Mouse (Mus musculus) limb, embryonic 10.5 days (tissue): ENCODE measurements at regions not wholly inside any gene's neighbourhood (a gene's known extent, or its start where the extent isn't known, plus 50 kb on each side); places are given as distances from the start of the nearest gene placed in this dataset.

Experiments used
- DNase-seq: peaks from one replicate; pipeline ENCODE4 v3.0.0-alpha.2; 2017; ENCODE audit warnings: low spot score
- H3K27ac ChIP-seq: fragments of 300-500 bp; sonication (generic); 2 replicates; pipeline ENCODE4 v1.5.1; 2016; ENCODE audit warnings: mild to moderate bottlenecking
- H3K27me3 ChIP-seq: fragments of 300-500 bp; sonication (generic); 2 replicates; pipeline ENCODE4 v1.6.1; 2016; ENCODE audit warnings: low read depth, mild to moderate bottlenecking; ENCODE audit not compliant: poor library complexity, severe bottlenecking
- H3K36me3 ChIP-seq: fragments of 300-500 bp; sonication (generic); 2 replicates; pipeline ENCODE4 v1.6.1; 2016; ENCODE audit warnings: mild to moderate bottlenecking, moderate library complexity
- H3K4me1 ChIP-seq: fragments of 300-500 bp; sonication (generic); 2 replicates; pipeline ENCODE4 v1.6.1; 2016
- H3K4me3 ChIP-seq: fragments of 300-500 bp; sonication (generic); 2 replicates; pipeline ENCODE4 v1.5.1; 2016; ENCODE audit warnings: mild to moderate bottlenecking, moderate library complexity
- H3K9me3 ChIP-seq: fragments of 300-500 bp; sonication (generic); replicated peaks from 2 replicates; pipeline ENCODE4 v1.6.1; 2016; ENCODE audit warnings: mild to moderate bottlenecking
- WGBS: fragments of 180-500 bp; shearing (Covaris S2); methylation state at CpG from one replicate; pipeline ENCODE4 v1.1.7; 2016; 5-methylcytosine and 5-hydroxymethylcytosine counted together

- WGBS: 83% methylated on average over 12 of the region's 12 CpGs
- no peak for DNase-seq
- H3K27me3 ChIP-seq: no peaks in the 10 kb centered on the region
- no peaks in the 10 kb centered on the region for H3K4me1 ChIP-seq
- no peak overlapping the region for H3K27ac ChIP-seq
- H3K36me3 ChIP-seq: no peaks in the 10 kb centered on the region
- H3K4me3 ChIP-seq: no peak overlapping the region
- H3K9me3 ChIP-seq: no peaks in the 10 kb centered on the region
Measured at GRCm38 (mm10) chrX:19167121-19167853, 313.8 kb downstream of the Tex13c3 start.

DNA sequence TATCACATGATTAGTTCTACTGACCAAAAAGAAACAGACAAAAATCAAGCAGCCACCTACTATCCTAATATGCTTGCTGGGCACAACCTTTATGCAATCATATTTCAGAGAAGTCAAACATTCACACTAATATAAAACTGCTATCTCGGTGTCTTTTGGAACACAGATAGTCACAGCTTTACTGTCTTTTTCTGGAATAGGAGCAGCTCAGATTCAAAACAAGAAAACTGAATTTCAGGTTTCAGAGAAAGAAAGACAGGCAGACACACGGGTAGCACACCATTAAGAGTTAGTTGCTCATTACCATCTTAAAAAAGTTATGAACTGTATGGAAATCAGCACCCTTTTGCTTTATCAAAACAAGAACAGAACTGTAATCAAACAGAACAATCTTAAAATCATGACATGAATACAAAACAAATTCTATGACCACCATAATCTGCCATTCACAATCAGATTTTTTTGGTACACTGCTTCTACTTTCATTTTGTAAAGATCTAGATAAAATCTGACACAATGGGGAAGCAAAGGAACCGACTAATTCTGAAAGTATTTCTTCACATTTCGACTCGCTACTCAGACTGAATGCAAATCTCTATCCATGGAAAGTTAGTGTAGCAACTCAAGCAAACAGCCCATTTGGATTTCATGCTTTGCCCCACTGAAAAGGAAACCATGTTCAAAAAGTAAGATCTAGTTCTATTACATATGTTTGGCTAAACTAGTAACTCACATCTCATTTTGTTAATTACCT is 315.1 kb downstream of the Tex13c3 start:
- Histone ChIP-seq H3K4me1 (no peaks in the 10 kb centered on the region), H3K9me3 (no peaks in the 10 kb centered on the region), H3K4me3 (no peak overlapping the region), H3K27ac (no peak overlapping the region), H3K27me3 (no peaks in the 10 kb centered on the region), H3K36me3 (no peaks in the 10 kb centered on the region)
- DNase-seq: no peak
- 86% methylated on average over 5 of the region's 5 CpGs for WGBS

DNA sequence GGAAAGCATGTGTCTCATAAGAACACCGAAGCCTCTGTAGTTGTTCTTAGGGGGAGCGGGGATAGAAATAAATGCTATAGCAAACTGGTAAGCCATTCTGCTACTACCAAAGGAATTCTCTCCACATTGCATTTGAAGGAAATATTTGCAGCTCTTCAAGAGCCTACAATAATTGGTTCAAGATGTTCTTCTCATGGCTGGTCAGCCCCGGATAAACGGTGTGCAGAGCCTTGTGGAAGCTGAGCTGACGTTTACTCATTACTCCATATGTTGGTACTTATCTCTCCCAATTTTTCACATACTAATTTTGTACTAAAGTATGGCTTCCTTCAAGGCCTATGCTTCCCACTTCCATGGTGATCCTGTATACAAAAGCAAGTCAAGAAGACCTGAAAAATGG is 317.0 kb downstream of the Tex13c3 start:
- WGBS: 58% methylated on average over 5 of the region's 5 CpGs
- H3K4me3 ChIP-seq: no peak overlapping the region
- H3K27ac ChIP-seq: no peak overlapping the region
- H3K36me3 ChIP-seq: no peaks in the 10 kb centered on the region
- no peaks in the 10 kb centered on the region for H3K27me3 ChIP-seq
- H3K9me3 ChIP-seq: no peaks in the 10 kb centered on the region
- H3K4me1 ChIP-seq: no peaks in the 10 kb centered on the region
- DNase-seq: no peak

- no peaks in the 10 kb centered on the region for H3K27me3 ChIP-seq
- H3K27ac ChIP-seq: no peak overlapping the region
- no peaks in the 10 kb centered on the region for H3K36me3 ChIP-seq
- no peak for DNase-seq
- H3K4me1 ChIP-seq: no peaks in the 10 kb centered on the region
- 68% methylated on average over 1 of the region's 1 CpGs for WGBS
- H3K4me3 ChIP-seq: no peak overlapping the region
- H3K9me3 ChIP-seq: no peaks in the 10 kb centered on the region
Measured at GRCm38 (mm10) chrX:19162958-19163357, 318.2 kb downstream of the Tex13c3 start.

GRCm38 (mm10) chrX:19162351-19162750 is 318.8 kb downstream of the Tex13c3 start:
- Histone ChIP-seq H3K4me1 (no peaks in the 10 kb centered on the region), H3K36me3 (no peaks in the 10 kb centered on the region), H3K27me3 (no peaks in the 10 kb centered on the region), H3K4me3 (no peak overlapping the region), H3K27ac (no peak overlapping the region), H3K9me3 (no peaks in the 10 kb centered on the region)
- DNase-seq: no peak

DNA sequence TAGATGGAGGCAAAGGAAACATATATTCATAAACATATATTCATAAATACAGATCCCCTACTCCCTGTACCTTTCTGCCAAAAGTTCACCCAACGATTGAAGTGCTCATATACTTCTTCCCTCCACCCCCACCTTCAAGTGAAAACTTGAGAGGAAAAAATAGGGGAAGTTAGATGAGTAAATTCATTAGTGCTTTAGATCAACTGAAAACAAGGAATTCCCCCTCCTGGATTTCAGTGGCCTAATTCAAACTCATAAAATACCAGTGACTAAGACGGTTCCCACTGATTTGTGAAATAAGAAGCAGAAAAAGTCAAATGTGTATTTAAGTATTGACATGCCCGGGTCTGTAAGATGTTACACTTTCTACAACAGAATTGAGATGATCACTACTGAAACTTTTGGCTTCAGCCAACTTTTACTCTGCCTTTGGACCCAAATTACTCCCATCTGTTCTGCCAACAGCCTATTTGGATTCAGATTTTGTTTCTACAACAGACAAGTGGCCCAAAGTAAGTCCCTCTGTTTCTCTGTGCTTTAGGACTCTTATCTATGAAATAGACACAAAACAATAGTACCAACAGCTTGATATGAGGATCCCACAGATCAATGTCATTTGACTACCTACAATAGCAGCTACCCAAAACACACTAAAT is 320.7 kb downstream of the Tex13c3 start:
- Histone ChIP-seq H3K27ac (no peak overlapping the region), H3K27me3 (no peaks in the 10 kb centered on the region), H3K4me3 (no peak overlapping the region), H3K4me1 (no peaks in the 10 kb centered on the region), H3K9me3 (no peaks in the 10 kb centered on the region), H3K36me3 (no peaks in the 10 kb centered on the region)
- 80% methylated on average over 3 of the region's 3 CpGs for WGBS
- DNase-seq: no peak

DNA sequence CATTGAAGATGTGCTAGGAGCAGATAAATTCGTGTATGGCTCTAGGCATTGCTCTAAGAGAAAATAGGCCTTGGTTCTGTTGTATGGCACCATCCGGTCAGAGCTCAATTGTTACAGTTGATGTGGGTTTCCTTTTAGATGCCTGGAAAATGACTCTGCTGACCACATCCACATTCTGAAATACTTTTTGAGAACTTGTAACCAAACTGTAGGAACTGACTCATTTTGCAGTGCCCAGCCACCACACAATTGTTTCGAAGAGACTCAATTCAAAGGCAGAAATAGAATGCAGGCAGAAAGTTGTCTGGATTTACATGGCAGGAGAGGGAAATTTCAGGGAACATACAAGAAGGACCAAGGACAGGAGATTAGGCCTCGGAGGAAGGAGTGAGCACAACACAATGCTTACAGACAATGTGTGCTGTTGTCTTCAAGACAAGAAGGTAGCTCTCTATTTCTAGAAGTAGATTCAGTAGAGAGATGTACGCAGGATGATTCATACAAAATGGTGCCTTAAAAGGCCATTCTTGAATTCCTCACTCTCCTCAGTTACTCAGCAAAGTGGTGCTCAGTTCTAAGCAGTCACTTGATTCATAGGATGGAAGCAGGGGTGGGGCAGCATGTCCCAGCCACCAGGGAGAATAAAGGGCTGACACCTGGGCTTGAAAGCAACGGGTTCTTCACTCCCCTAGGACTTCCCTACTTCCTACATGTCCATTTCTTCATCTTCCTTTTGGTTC is 323.5 kb downstream of the Tex13c3 start:
- Histone ChIP-seq H3K27ac (no peak overlapping the region), H3K9me3 (no peaks in the 10 kb centered on the region), H3K4me3 (no peak overlapping the region), H3K27me3 (no peaks in the 10 kb centered on the region), H3K4me1 (no peaks in the 10 kb centered on the region), H3K36me3 (no peaks in the 10 kb centered on the region)
- DNase-seq: no peak
- WGBS: 84% methylated on average over 6 of the region's 6 CpGs

- DNase-seq: no peak
- H3K27ac ChIP-seq: no peak overlapping the region
- H3K4me1 ChIP-seq: no peaks in the 10 kb centered on the region
- WGBS: 80% methylated on average over 2 of the region's 2 CpGs
- H3K27me3 ChIP-seq: no peaks in the 10 kb centered on the region
- H3K36me3 ChIP-seq: no peaks in the 10 kb centered on the region
- no peak overlapping the region for H3K4me3 ChIP-seq
- H3K9me3 ChIP-seq: no peaks in the 10 kb centered on the region
Measured at GRCm38 (mm10) chrX:19153619-19154018, 327.5 kb downstream of the Tex13c3 start.

- H3K27ac ChIP-seq: no peak overlapping the region
- no peaks in the 10 kb centered on the region for H3K9me3 ChIP-seq
- no peak overlapping the region for H3K4me3 ChIP-seq
- no peaks in the 10 kb centered on the region for H3K36me3 ChIP-seq
- H3K27me3 ChIP-seq: no peaks in the 10 kb centered on the region
- 87% methylated on average over 1 of the region's 1 CpGs for WGBS
- DNase-seq: no peak
- H3K4me1 ChIP-seq: no peaks in the 10 kb centered on the region
Measured at GRCm38 (mm10) chrX:19152170-19152861, 328.8 kb downstream of the Tex13c3 start.

DNA sequence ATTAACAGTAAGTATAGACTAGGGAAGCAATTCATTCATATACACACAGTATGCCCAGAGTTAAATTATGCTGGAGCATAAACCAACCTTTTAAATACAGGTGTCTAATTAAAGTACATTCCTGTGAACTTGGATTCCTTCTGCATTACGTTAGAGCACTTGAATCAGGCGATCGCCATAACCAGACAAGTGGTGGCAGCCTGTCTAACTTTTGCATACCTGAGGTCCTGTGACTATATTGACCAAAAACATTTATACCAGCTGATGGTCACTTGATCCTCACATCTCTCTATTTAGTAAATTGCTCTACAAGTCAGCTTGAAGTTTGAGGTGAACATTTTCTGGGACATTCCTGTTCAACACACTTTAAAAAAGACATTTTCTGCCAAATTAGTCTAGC is 330.5 kb downstream of the Tex13c3 start:
- WGBS: 91% methylated on average over 3 of the region's 3 CpGs
- H3K27me3 ChIP-seq: no peaks in the 10 kb centered on the region
- DNase-seq: no peak
- H3K27ac ChIP-seq: no peak overlapping the region
- H3K36me3 ChIP-seq: no peaks in the 10 kb centered on the region
- no peaks in the 10 kb centered on the region for H3K9me3 ChIP-seq
- no peak overlapping the region for H3K4me3 ChIP-seq
- no peaks in the 10 kb centered on the region for H3K4me1 ChIP-seq

DNA sequence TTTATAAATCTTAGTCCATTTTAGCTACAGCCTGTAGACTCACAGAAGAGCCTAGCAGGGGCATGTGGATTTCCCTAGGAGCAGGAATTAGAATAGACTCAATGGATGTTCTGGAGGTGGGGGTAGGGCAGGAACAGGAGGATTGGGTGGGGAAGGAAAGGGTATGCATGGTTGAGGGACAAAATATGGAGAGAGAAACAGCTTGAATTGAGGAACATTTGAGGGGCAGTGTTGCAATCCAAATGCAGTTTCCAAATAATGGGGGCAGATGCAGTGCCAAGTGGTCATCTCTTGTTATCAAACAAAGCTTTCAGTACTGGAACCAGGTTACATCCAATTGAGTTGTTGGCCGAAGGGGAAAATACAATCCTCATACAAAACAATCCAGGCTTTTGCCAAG is 332.4 kb downstream of the Tex13c3 start:
- Histone ChIP-seq H3K27ac (no peak overlapping the region), H3K27me3 (no peaks in the 10 kb centered on the region), H3K9me3 (no peaks in the 10 kb centered on the region), H3K36me3 (no peaks in the 10 kb centered on the region), H3K4me1 (no peaks in the 10 kb centered on the region), H3K4me3 (no peak overlapping the region)
- 90% methylated on average over 1 of the region's 1 CpGs for WGBS
- no peak for DNase-seq

DNA sequence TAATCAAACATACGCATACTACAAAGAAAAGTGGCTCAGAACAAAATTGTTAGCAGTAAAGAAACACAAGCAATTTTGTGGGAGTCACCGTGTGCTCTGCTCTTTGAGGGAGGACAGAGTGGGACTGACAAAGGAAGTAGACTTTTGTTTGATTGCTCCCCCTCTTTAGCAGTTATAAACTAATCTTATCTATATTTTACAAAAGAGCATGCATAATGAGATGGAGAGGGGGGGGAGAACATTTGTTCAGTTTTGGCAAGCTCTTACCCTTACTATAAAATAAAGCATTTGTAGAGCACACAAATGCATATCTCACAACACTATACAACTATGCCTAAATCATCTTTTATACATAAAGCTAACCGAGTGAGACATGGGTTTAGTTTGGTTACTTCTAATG is 332.9 kb downstream of the Tex13c3 start:
- H3K4me1 ChIP-seq: no peaks in the 10 kb centered on the region
- 88% methylated on average over 3 of the region's 3 CpGs for WGBS
- no peak overlapping the region for H3K4me3 ChIP-seq
- no peak for DNase-seq
- no peaks in the 10 kb centered on the region for H3K36me3 ChIP-seq
- no peaks in the 10 kb centered on the region for H3K9me3 ChIP-seq
- H3K27ac ChIP-seq: no peak overlapping the region
- no peaks in the 10 kb centered on the region for H3K27me3 ChIP-seq
